Mouse (Mus musculus) layer of hippocampus, adult 8-10 months (tissue): ENCODE measurements at regions not wholly inside any gene's neighbourhood (a gene's known extent, or its start where the extent isn't known, plus 50 kb on each side); places are given as distances from the start of the nearest gene placed in this dataset.

ENCODE experiments used
- DNase-seq, 2 experiments: peaks; one replicate each; pipeline ENCODE4 v3.0.0; 2022; ENCODE audit warnings: low spot score in 2 of 2

DNA sequence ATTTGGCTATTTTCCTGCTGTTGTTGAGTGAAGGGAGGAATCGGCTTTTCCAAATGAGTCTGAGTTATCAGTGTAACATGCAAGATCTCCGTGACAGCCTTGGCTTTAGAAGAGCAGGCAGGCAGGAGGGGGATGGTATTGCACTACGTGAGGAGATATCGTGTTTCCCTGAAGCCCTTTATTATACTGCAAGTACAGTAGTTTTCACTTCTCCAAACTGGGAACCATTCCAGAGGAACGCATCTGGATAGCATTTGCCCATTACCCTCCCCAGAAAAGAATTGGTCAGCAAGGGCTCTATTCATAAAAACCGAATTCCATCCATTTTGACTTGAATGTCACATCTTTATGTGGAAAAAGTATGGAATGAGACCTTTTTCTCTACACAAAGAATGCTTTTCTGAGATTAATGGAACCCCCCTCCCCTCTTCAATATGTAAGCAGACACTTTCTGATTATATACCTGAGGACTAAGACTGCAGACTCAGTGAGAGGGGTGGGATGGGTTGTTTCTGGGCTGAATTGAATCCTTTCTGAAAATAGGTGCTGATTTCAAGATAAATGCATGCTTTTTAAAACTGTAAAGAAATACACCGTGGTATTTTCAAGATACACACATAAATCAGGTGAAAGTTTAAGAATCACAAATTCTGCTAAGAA lies 571.8 kb downstream of the Car8 start:
- DNase-seq, result no peak

DNA sequence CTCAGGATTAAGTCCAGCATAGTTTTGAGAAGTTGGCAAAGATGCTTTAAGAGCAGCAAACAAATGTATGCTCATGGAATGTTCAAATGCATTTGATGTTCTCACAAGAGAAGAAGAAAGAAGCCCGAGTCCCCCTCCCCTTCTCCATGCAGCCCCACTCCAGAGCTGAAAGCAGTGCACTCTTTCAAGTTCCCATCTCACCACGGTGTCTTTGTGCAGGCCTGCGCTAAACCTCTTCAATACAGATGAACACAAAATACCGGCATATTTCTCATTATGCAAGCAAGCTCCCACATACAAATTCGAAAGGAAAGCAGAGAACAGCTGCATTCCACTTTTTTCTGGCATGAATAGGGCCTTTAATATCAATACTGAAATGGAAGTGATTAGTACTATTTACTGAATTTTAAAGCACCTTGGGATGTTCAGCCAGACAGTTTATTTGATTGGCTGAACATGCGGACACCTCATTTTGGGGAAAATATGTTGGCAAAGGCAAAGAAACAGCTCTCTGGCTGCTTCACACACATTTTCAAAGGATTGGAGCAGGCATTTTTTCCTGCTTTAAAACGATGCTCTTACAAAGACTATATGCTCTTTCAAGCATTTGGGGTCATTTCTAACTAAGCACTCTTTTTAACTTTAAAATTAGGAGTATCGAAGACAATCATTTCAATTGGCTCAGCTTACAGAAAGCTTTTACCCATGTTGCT lies 595.8 kb downstream of the Car8 start:
- peak; percentile 17 to 20 for DNase-seq

DNA sequence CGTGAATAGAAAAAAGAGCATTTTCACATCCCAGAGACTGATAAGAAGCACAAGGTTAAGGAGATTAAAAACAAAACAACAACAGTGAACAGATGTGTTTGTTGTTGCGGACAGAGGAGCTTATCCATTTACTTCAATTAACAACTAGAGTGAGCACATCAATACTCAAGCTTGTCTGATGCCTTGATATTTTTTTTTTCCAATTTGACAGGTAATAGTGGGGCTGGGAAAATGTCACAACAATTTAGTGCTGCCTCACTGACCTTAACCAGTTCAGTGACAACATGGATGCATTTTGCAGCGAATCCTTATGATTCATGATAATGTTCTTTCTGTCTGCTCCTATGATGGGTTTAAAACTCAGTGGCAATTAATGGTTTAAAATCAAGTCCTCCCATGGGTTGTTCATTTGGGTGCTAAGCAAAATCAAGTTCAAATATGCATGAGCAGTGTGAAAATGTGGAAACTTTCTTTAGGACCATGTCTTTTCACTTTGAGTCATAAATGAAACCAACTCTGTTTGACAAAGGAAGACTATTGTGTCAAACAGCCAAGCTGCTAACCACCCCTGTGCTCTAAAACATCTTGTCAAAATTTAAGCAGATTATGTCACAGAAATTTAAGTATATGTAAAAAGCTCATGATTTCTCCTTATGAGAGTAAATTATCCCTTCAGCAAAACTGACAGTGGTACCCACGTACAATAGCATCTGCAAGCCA lies 641.0 kb downstream of the Car8 start:
- no peak for DNase-seq

DNA sequence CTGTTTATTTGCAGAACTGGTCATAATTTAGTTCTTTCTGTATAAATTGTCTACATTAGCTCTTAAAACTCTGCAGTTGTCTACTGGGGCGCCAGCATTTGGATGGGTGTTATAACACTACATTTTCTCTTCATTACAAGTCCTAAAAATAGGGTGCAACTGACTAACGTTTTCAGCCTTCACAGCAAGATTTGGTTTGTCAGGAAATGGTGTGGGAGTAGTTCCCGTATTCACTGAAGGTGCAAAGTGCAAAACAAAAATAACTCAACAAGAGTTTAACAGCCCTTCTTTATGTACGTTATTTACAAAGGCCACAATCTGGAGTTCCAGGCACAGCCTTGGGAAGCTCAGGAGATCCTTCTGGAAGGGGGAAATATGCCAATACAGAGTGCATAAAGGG lies 642.7 kb downstream of the Car8 start:
- peak; percentile 17 to 46 for DNase-seq

- no peak for DNase-seq
These were observed 655.0 kb downstream of the Car8 start for GRCm38 (mm10) chr4:7583851-7584250.

GRCm38 (mm10) chr4:7581931-7582330 lies 656.9 kb downstream of the Car8 start:
- DNase-seq, result no peak

- DNase-seq, result no peak
These were observed 657.5 kb downstream of the Car8 start for GRCm38 (mm10) chr4:7581220-7581916.

- peak; percentile 46 to 61 for DNase-seq
These were observed 658.2 kb downstream of the Car8 start for GRCm38 (mm10) chr4:7580554-7581219.

DNA sequence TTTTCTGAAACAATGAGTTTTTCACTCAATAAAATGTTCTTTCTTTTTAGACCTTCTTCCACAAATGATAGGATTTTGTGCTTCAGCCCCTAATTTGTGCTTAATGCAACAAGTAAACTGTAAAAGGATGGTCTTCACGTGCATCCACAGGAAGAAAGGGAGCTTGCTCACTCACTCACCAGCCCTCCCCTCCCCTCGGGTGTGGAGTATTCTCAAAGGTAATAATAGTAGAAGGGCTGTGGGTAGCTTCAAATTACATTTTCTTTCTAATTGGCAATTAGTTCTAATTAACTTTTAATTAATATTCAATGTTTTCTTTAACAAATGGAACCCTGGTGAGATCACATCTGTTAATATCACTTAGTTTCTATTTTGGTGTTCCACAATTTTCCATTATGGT lies 664.8 kb downstream of the Car8 start:
- no peak for DNase-seq

DNA sequence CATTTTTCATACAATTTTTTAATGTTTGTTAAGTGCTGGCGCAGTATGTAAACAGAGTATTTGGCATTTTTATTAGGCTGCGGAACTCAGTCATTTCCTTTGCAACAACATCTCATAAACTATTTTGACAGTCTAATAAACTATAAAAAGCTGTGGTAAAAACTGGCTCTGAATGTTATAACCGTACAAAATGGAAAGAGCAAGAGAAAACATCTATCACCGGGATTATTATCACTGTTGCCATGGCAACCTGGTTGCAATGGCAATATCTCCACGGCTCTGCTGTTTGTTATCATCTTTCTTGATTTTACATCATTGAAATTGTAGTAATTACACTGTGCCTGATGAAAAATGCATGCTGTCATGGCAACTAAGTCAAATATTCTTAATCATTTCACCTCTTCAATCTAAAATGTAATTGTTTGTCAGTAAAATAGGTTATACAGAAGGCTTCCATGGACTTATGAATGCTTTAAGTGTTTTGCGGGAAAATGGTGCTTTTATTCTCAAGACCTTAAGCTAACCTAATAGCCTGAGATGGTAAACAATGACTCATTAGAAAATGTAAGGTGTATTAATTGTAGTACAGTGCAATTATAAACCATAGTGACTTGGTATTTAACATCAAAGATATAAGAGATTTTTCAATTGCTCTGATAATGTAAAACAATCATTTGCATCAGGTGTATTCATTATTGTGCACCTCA lies 671.0 kb downstream of the Car8 start:
- DNase-seq, result peak; percentile 37 to 38

- no peak for DNase-seq
These were observed 678.7 kb downstream of the Car8 start for GRCm38 (mm10) chr4:7559867-7560832.

DNA sequence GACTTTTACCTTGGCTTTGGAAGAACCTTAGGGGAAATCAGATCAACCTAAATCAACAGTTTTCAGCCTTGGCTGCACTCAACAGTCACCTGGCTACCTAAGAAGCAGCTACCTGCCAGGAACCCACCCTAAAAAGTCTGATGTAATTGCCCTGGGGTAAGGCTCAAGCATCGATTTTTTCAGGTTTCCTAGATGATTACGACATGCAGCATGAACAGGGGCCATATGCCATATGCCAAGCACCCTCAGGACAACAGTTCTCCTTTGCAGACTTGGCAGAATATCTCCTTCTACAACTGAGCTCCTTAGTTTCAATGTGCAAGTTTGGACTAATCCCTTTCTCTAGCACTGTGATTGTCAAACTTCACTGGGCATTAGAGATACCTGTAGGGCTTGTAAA lies 680.1 kb downstream of the Car8 start:
- DNase-seq, result no peak

- DNase-seq, result no peak
These were observed 704.5 kb downstream of the Car8 start for GRCm38 (mm10) chr4:7534301-7534700.

DNA sequence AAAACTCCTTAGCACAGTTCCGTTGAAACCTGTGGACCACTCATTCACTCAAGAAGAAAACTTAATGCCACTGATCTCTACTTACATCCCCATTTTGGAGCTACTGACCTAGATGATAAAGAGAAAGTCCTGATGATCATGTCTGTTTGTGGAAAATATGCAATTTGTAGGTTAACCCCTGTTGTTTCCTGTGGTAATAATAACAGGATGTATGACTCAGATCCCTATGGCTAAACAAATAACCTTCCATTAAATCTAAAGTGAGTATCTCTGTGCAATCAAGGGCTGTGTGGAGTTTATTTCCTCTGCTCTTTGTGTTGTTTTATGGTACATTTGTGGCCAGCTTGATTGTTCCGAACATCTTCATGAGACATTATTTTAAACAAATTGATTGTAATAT lies 711.1 kb downstream of the Car8 start:
- DNase-seq, result no peak

DNA sequence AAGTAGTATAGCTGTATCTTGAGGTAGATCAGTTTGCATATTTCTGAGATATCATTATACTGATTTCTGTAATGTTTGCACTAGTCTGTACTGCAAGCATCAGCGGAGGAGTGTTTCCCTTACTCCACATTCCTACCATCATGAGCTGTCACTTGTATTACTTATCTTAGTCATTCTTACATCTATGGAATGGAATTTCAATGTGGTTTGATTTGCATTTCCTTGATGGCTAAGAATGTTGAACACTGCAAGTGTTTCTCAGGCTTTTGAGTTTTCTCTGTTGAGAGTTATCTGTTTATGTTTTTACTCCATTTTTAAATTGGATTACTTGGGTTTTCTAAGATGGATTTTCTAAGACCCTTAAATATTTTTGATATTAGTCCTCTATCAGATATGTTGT lies 725.8 kb downstream of the Car8 start:
- no peak for DNase-seq

- DNase-seq, result no peak
These were observed 753.3 kb downstream of the Car8 start for GRCm38 (mm10) chr4:7485552-7485951.

DNA sequence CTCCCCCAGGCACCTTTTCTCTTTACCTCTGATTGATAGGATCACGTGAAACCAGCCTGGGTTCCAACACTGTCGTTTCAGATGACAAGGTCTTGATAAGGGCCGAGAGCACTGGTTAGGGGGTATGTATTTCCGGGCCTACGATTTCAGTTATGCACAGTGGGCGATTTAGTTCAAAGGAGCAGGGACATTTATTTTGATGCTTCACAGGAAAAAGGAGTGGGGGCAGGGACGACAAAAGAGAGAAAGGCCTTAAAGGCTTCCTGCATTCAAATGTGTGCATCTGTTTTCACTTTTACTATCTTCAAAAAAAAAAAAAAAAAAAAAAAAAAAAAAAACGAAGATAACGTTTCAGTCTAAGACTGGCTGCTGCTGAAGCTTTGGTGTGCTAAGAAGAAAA lies 783.7 kb downstream of the Car8 start:
- no peak for DNase-seq

DNA sequence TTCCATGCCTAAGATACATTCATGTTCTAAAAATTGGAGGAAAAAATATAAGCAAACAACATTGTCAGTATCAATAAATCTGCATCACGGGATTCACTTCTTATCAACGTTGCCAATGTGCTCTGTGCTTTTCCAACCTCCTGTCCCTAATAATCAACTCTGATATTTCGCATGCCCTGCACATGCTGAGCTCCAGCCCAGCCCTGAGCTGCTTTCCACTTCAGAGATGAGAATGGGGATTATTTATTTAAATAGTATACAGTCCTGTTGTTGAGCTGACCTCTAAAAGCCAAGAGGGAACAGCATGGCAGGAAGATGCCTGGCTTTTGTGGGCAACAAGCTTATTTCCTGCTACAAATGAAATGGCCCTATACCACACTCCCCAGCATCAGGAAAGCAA lies 786.2 kb downstream of the Car8 start:
- no peak for DNase-seq

GRCm38 (mm10) chr4:7450991-7451390 lies 787.9 kb downstream of the Car8 start:
- DNase-seq, result no peak

GRCm38 (mm10) chr4:7429308-7429707 lies 809.5 kb downstream of the Car8 start:
- DNase-seq, result peak; percentile 26 to 49
